Mouse (Mus musculus): ENCODE measurements around the gene Man2a1. TPM values are rescaled to one million over a fixed set of nuclear protein-coding genes. Genes with fewer than 3 reads are reported as not detected.

Man2a1 gene
- polyA plus RNA-seq, 1 experiment: 53.4 TPM

GRCm38 (mm10) chr17:64659682-64660081, 59.1 kb downstream of the Man2a1 start:
- Histone ChIP-seq H3K4me1 (ENCODE audit: control insufficient read depth, insufficient read depth, low read length) (no peaks in the 10 kb centered on the region), H3K36me3 (ENCODE audit: control insufficient read depth, insufficient read depth, low read length, poor library complexity, severe bottlenecking) (peaks cover 7% of the 10 kb centered on the region), H3K4me3 (ENCODE audit: low read depth, low read length) (no peak overlapping the region), H3K27me3 (ENCODE audit: control insufficient read depth, insufficient read depth, low read length, poor library complexity, severe bottlenecking) (no peaks in the 10 kb centered on the region), H3K27ac (ENCODE audit: insufficient read depth, low read length) (no peak overlapping the region), H3K9me3 (replicated peaks; ENCODE audit: control insufficient read depth, insufficient read depth, low read length, poor library complexity, severe bottlenecking) (peaks cover 3% of the 10 kb centered on the region; the same call in 1 of the 2 replicates), H3K9ac (ENCODE audit: low read depth, poor library complexity, severe bottlenecking) (no peak overlapping the region)
- TF ChIP-seq CTCF (IDR thresholded peaks at IDR 0.05; ENCODE audit: low read depth, low read length) (no peak), EP300 (IDR thresholded peaks at IDR 0.05; ENCODE audit: insufficient read depth, low read depth, low read length) (no peak), POLR2A (IDR thresholded peaks at IDR 0.05; ENCODE audit: insufficient read depth, low read length) (no peak)

GRCm38 (mm10) chr17:64666518-64666917, 66.0 kb downstream of the Man2a1 start:
- H3K9me3 ChIP-seq (replicated peaks; ENCODE audit: control insufficient read depth, insufficient read depth, low read length, poor library complexity, severe bottlenecking): peaks cover 10% of the 10 kb centered on the region
- no peaks in the 10 kb centered on the region for H3K27me3 ChIP-seq (ENCODE audit: control insufficient read depth, insufficient read depth, low read length, poor library complexity, severe bottlenecking)
- H3K4me1 ChIP-seq (ENCODE audit: control insufficient read depth, insufficient read depth, low read length): no peaks in the 10 kb centered on the region
- TF ChIP-seq CTCF (IDR thresholded peaks at IDR 0.05; ENCODE audit: low read depth, low read length) (no peak), EP300 (IDR thresholded peaks at IDR 0.05; ENCODE audit: insufficient read depth, low read depth, low read length) (no peak)
- no peak overlapping the region for H3K9ac ChIP-seq (ENCODE audit: low read depth, poor library complexity, severe bottlenecking)
- peaks cover 9% of the 10 kb centered on the region; the same call in 1 of the 2 replicates for H3K36me3 ChIP-seq (ENCODE audit: control insufficient read depth, insufficient read depth, low read length, poor library complexity, severe bottlenecking)
- H3K27ac ChIP-seq (ENCODE audit: insufficient read depth, low read length): no peak overlapping the region; the same call in 1 of the 2 replicates
- no peak overlapping the region for H3K4me3 ChIP-seq (ENCODE audit: low read depth, low read length)

DNA sequence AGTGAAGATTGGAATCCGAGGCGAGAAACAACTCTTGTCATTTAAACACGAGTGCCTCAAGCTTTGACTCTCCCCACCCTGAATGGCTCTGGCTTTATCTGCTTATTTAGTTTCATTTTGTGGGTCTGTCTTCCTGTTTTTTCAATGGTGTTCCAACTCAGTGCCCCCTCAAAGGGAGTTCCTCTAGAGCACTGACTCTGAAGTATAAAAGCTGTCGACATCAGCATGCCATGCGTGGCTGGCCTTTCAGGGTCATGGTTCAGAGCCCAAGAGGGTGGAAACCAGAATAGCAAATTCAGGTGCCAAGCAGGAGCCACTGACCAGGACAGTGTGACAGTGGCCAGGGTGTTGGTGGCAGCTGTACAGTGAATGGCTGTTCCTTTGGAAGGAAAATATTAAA, 68.0 kb downstream of the Man2a1 start:
- TF ChIP-seq POLR2A (IDR thresholded peaks at IDR 0.05; ENCODE audit: insufficient read depth, low read length) (no peak), EP300 (IDR thresholded peaks at IDR 0.05; ENCODE audit: insufficient read depth, low read depth, low read length) (no peak), CTCF (IDR thresholded peaks at IDR 0.05; ENCODE audit: low read depth, low read length) (no peak)
- no peaks in the 10 kb centered on the region for H3K4me1 ChIP-seq (ENCODE audit: control insufficient read depth, insufficient read depth, low read length)
- no peak overlapping the region for H3K27ac ChIP-seq (ENCODE audit: insufficient read depth, low read length)
- H3K9ac ChIP-seq (ENCODE audit: low read depth, poor library complexity, severe bottlenecking): no peak overlapping the region
- peaks cover 6% of the 10 kb centered on the region for H3K9me3 ChIP-seq (replicated peaks; ENCODE audit: control insufficient read depth, insufficient read depth, low read length, poor library complexity, severe bottlenecking)
- no peak overlapping the region for H3K4me3 ChIP-seq (ENCODE audit: low read depth, low read length)
- H3K27me3 ChIP-seq (ENCODE audit: control insufficient read depth, insufficient read depth, low read length, poor library complexity, severe bottlenecking): no peaks in the 10 kb centered on the region
- H3K36me3 ChIP-seq (ENCODE audit: control insufficient read depth, insufficient read depth, low read length, poor library complexity, severe bottlenecking): peaks cover 9% of the 10 kb centered on the region; the same call in 1 of the 2 replicates

DNA sequence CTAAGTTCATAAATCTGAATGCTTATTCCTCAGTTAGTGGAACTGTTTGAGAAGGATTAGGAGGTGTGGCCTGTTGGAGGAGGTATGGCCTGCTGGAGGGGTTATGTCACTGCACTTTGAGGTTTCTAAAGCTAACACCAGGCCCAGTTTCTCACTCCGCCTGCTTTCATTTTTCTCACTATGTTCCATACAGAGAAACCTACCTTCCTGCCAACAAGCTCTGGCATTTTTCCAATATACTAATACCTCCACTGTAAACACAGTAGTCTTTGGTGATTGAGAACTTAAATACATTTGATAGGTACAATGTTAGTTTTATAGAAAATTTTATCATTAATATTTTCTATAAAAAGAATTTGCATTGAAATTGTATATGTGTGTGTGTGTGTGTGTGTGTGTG, 73.9 kb downstream of the Man2a1 start:
- Histone ChIP-seq H3K27me3 (ENCODE audit: control insufficient read depth, insufficient read depth, low read length, poor library complexity, severe bottlenecking) (no peaks in the 10 kb centered on the region), H3K4me3 (ENCODE audit: low read depth, low read length) (no peak overlapping the region), H3K27ac (ENCODE audit: insufficient read depth, low read length) (no peak overlapping the region), H3K9me3 (replicated peaks; ENCODE audit: control insufficient read depth, insufficient read depth, low read length, poor library complexity, severe bottlenecking) (peaks cover 5% of the 10 kb centered on the region), H3K4me1 (ENCODE audit: control insufficient read depth, insufficient read depth, low read length) (no peaks in the 10 kb centered on the region), H3K36me3 (ENCODE audit: control insufficient read depth, insufficient read depth, low read length, poor library complexity, severe bottlenecking) (peaks cover 8% of the 10 kb centered on the region), H3K9ac (ENCODE audit: low read depth, poor library complexity, severe bottlenecking) (no peak overlapping the region)
- TF ChIP-seq EP300 (IDR thresholded peaks at IDR 0.05; ENCODE audit: insufficient read depth, low read depth, low read length) (no peak), POLR2A (IDR thresholded peaks at IDR 0.05; ENCODE audit: insufficient read depth, low read length) (no peak), CTCF (IDR thresholded peaks at IDR 0.05; ENCODE audit: low read depth, low read length) (no peak)

DNA sequence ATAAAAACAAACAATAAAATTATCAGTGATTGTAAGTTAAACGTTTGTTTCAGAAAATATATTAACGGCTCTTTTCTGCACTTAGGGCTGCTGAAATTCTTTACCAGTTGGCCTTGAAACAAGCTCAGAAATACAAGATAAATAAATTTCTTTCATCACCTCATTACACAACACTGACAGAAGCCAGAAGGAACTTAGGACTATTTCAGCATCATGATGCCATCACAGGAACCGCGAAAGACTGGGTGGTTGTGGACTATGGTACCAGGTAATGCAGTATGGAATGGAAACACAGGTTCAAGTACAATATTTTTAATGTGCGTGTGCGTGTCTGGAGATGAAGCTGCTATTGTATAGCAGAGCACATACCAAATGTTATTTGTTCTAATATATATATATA, 74.4 kb downstream of the Man2a1 start:
- H3K36me3 ChIP-seq (ENCODE audit: control insufficient read depth, insufficient read depth, low read length, poor library complexity, severe bottlenecking): peaks cover 8% of the 10 kb centered on the region
- H3K27ac ChIP-seq (ENCODE audit: insufficient read depth, low read length): no peak overlapping the region
- no peaks in the 10 kb centered on the region for H3K27me3 ChIP-seq (ENCODE audit: control insufficient read depth, insufficient read depth, low read length, poor library complexity, severe bottlenecking)
- H3K9me3 ChIP-seq (replicated peaks; ENCODE audit: control insufficient read depth, insufficient read depth, low read length, poor library complexity, severe bottlenecking): peaks cover 5% of the 10 kb centered on the region
- no peaks in the 10 kb centered on the region for H3K4me1 ChIP-seq (ENCODE audit: control insufficient read depth, insufficient read depth, low read length)
- H3K9ac ChIP-seq (ENCODE audit: low read depth, poor library complexity, severe bottlenecking): no peak overlapping the region
- TF ChIP-seq CTCF (IDR thresholded peaks at IDR 0.05; ENCODE audit: low read depth, low read length): no peak
- TF ChIP-seq POLR2A (IDR thresholded peaks at IDR 0.05; ENCODE audit: insufficient read depth, low read length): no peak
- TF ChIP-seq EP300 (IDR thresholded peaks at IDR 0.05; ENCODE audit: insufficient read depth, low read depth, low read length): no peak
- no peak overlapping the region for H3K4me3 ChIP-seq (ENCODE audit: low read depth, low read length)

DNA sequence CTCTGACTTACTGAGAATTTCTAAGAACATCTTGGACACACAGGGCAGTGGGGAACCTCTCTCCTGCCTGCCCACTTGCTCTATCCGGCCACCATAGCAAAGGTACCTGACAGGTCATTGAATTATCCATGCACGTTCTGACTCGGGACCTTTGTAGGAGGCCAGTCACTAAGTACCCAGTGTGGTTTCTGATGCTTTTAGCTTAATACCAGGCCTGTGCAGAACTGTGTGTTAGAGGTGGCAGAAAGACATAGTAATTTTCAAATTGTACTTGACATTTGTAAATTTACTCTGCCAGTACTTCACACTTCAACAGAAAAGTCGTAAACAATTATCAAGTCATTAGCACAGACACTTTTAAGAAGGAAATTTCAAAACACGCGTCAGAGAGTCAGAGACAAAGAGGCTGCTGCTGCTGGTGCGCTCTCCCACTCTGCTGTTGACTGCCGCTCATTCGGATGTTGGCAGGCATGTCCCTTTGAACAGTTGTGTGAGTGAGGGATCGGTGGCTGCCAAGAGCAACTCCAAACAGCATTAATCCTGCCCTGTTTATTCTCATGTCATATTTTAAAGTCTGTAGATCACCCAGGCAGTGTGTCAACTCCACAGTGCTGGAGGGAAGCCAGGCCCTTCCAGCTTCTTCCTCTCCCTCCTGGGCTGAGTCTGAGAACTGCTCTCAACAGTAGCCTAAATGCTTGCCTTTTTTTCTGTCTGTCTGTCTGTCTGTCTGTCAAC, 76.4 kb downstream of the Man2a1 start:
- Histone ChIP-seq H3K36me3 (ENCODE audit: control insufficient read depth, insufficient read depth, low read length, poor library complexity, severe bottlenecking) (peaks cover 5% of the 10 kb centered on the region), H3K4me1 (ENCODE audit: control insufficient read depth, insufficient read depth, low read length) (no peaks in the 10 kb centered on the region), H3K9ac (ENCODE audit: low read depth, poor library complexity, severe bottlenecking) (no peak overlapping the region), H3K9me3 (replicated peaks; ENCODE audit: control insufficient read depth, insufficient read depth, low read length, poor library complexity, severe bottlenecking) (peaks cover 5% of the 10 kb centered on the region), H3K27me3 (ENCODE audit: control insufficient read depth, insufficient read depth, low read length, poor library complexity, severe bottlenecking) (no peaks in the 10 kb centered on the region), H3K27ac (ENCODE audit: insufficient read depth, low read length) (no peak overlapping the region), H3K4me3 (ENCODE audit: low read depth, low read length) (no peak overlapping the region)
- no peak for TF ChIP-seq POLR2A (IDR thresholded peaks at IDR 0.05; ENCODE audit: insufficient read depth, low read length)

Data from ES-Bruce4 (cell line).